Mouse (Mus musculus) bone marrow macrophage, adult 2 months (primary cell): ENCODE measurements around the gene Olfr419.

Experiments used
- CTCF ChIP-seq: IDR thresholded peaks from 2 replicates; pipeline ENCODE4 v1.5.1; 2012; ENCODE audit warnings: low read depth, mild to moderate bottlenecking, low read length, moderate library complexity
- POLR2A ChIP-seq: IDR thresholded peaks from 2 replicates; pipeline ENCODE4 v1.6.1; 2012; ENCODE audit warnings: mild to moderate bottlenecking, low read depth, low read length, borderline replicate concordance

GRCm38 (mm10) chr1:174244621-174245020 is 7.2 kb downstream of the Olfr419 start:
- TF ChIP-seq CTCF, result no peak
- no peak for TF ChIP-seq POLR2A
